In the genomic region with DNA sequence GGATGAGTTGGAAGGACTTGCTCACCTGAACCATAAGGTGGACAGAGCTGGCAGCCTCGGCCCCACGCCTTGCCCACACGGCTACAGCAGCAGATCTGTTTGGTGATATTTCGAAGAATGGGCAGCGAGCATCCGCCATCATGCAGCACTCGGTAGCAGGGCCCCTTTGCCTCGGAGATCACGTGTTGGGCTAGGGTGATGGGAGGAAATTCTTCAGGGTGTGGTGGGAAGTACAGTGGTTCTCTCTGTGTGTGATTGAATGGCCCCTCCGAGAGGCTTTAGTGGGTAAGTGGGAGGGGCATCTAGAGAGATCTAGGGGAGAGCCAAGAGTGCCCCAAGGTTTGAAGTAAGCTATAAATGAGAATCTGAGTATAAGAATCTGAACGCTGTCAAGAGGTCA, we compare ENCODE assay signal across 17 mouse cellular contexts. TPM values are rescaled to one million over a fixed set of nuclear protein-coding genes. Genes with fewer than 3 reads are reported as not detected.
"Had no signal": no experiment of that assay in that cellular context is flagged by ENCODE, and none has a peak within 500 bp of the region (broad histone marks: within the 10 kb centered on the region; RNA-seq: fewer than 3 reads in every experiment).

No protein-coding gene starts in this region.

- H3K36me3 ChIP-seq: liver, embryonic 15.5 days; midbrain, embryonic 13.5 days had no signal

- H3K9ac ChIP-seq: liver, embryonic 15.5 days; midbrain, embryonic 13.5 days had no signal

- H3K27ac ChIP-seq: limb, embryonic 10.5 days; liver, embryonic 15.5 days; midbrain, embryonic 13.5 days had no signal

- H3K4me3 ChIP-seq: liver, embryonic 15.5 days; midbrain, embryonic 13.5 days had no signal

- H3K4me2 ChIP-seq: liver, embryonic 11.5 days; liver, embryonic 15.5 days had no signal

- ATAC-seq: lung, postnatal 0 days; midbrain, embryonic 13.5 days had no signal

- DNase-seq: right cerebral cortex, postnatal 14 days; thymus, postnatal 4 days had no signal

- H3K9me3 ChIP-seq: limb, embryonic 10.5 days; liver, embryonic 15.5 days; midbrain, embryonic 13.5 days had no signal

RNA-seq across cellular contexts. Expression of a gene that starts 29.1 kb away (rescaled TPM):
- total RNA-seq: layer of hippocampus, adult 8-10 months; layer of hippocampus, postnatal 14 days; left cerebral cortex, adult 18-20 months; left cerebral cortex, postnatal 14 days; megakaryocyte progenitor cell, adult 5-6 weeks; midbrain, postnatal 0 days had no signal
- polyA plus RNA-seq: limb, embryonic 10.5 days; limb, embryonic 14.5 days; lung, adult 2 months; lung, postnatal 0 days; midbrain, embryonic 13.5 days; midbrain, postnatal 0 days; neural tube, embryonic 14.5 days; thymus, postnatal 0 days had no signal
